Mouse (Mus musculus): ENCODE data around the gene Calhm5. TPM values are rescaled to one million over a fixed set of nuclear protein-coding genes. Genes with fewer than 3 reads are reported as not detected.

Calhm5 gene
- 0.13 and 0.18 TPM in 2 replicates for total RNA-seq (2014; rRNA removed)
- 0.01 and 0.04 TPM in 2 replicates for polyA plus RNA-seq (2012; rRNA removed)

DNA sequence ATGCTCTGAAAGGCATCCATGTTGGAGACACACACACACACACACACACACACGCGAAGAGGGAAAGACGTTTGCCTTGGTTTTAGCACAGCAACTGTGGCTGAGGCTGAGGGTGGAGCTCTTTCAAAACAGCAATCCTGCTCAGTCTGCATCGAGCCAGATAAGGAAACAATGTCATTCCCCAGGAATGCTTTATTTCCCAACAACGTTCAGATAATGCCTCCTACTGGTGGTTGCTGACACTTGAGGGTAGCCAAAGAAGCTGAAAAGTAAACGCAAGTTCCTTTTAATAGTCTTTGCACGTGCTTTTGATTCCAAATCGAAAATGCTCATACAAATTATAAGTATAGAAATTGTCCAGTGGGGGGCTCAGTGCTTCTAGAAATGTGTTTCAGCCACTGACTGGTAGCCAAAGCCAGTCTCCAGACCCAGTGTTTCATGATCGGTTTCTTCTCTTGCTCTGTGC lies at the start of gene Calhm5:
Gene Calhm5, minus strand, starts transcription at position 102 of the 466 bp plus-strand sequence.
- DNase-seq (ENCODE audit: extremely low read depth, low read depth, low spot score), result peak; percentile 50
- Histone ChIP-seq H3K36me3 (ENCODE audit: control insufficient read depth, insufficient read depth, low read length) (no peaks in the 10 kb centered on the region), H3K27ac (replicated peaks; ENCODE audit: insufficient read depth, low read depth, low read length) (0 out of 2 replicates have a peak within 1 kb of the TSS, but pooled peaks have one; percentile 3), H3K4me1 (ENCODE audit: control insufficient read depth, insufficient read depth, low read length) (no peaks in the 10 kb centered on the region; the same call in 1 of the 2 replicates), H3K9ac (ENCODE audit: low read depth, low read length) (no peak within 1 kb of the TSS), H3K27me3 (ENCODE audit: control insufficient read depth, insufficient read depth, low read length) (no peaks in the 10 kb centered on the region), H3K79me2 (ENCODE audit: control insufficient read depth, insufficient read depth, low read length) (no peaks in the 10 kb centered on the region), H3K4me3 (ENCODE audit: insufficient read depth, low read depth, low read length) (no peak within 1 kb of the TSS; the same call in 1 of the 2 replicates)
- 15% methylated on average over 9 of the region's 9 CpGs for WGBS
- TF ChIP-seq POLR2A (IDR thresholded peaks at IDR 0.05; ENCODE audit: extremely low read depth, insufficient read depth, low read length) (no peak), CTCF (IDR thresholded peaks at IDR 0.05; ENCODE audit: low read depth, low read length) (no peak)

GRCm38 (mm10) chr10:34141693-34142092 lies 45.4 kb upstream of the Calhm5 start:
- H3K4me3 ChIP-seq (ENCODE audit: insufficient read depth, low read depth, low read length), result no peak overlapping the region
- DNase-seq (ENCODE audit: extremely low read depth, low read depth, low spot score), result no peak
- no peaks in the 10 kb centered on the region for H3K27me3 ChIP-seq (ENCODE audit: control insufficient read depth, insufficient read depth, low read length)
- H3K79me2 ChIP-seq (ENCODE audit: control insufficient read depth, insufficient read depth, low read length), result no peaks in the 10 kb centered on the region
- WGBS, result 83% methylated on average over 2 of the region's 2 CpGs
- no peaks in the 10 kb centered on the region for H3K36me3 ChIP-seq (ENCODE audit: control insufficient read depth, insufficient read depth, low read length)
- TF ChIP-seq POLR2A (IDR thresholded peaks at IDR 0.05; ENCODE audit: extremely low read depth, insufficient read depth, low read length) (no peak), CTCF (IDR thresholded peaks at IDR 0.05; ENCODE audit: low read depth, low read length) (no peak)
- H3K4me1 ChIP-seq (ENCODE audit: control insufficient read depth, insufficient read depth, low read length), result no peaks in the 10 kb centered on the region
- H3K27ac ChIP-seq (replicated peaks; ENCODE audit: insufficient read depth, low read depth, low read length), result peak overlapping the region; percentile 61
- no peak overlapping the region for H3K9ac ChIP-seq (ENCODE audit: low read depth, low read length)

GRCm38 (mm10) chr10:34139768-34140167 lies 43.4 kb upstream of the Calhm5 start:
- 29% methylated on average over 4 of the region's 4 CpGs for WGBS
- DNase-seq (ENCODE audit: extremely low read depth, low read depth, low spot score), result peak; percentile 62

GRCm38 (mm10) chr10:34138027-34138426 lies 41.7 kb upstream of the Calhm5 start:
- H3K27ac ChIP-seq (replicated peaks; ENCODE audit: insufficient read depth, low read depth, low read length), result no peak overlapping the region
- peak; percentile 23 for DNase-seq (ENCODE audit: extremely low read depth, low read depth, low spot score)
- 75% methylated on average over 6 of the region's 6 CpGs for WGBS
- no peaks in the 10 kb centered on the region for H3K79me2 ChIP-seq (ENCODE audit: control insufficient read depth, insufficient read depth, low read length)
- no peak overlapping the region for H3K4me3 ChIP-seq (ENCODE audit: insufficient read depth, low read depth, low read length)
- no peaks in the 10 kb centered on the region for H3K27me3 ChIP-seq (ENCODE audit: control insufficient read depth, insufficient read depth, low read length)
- H3K36me3 ChIP-seq (ENCODE audit: control insufficient read depth, insufficient read depth, low read length), result no peaks in the 10 kb centered on the region
- TF ChIP-seq CTCF (IDR thresholded peaks at IDR 0.05; ENCODE audit: low read depth, low read length) (no peak), POLR2A (IDR thresholded peaks at IDR 0.05; ENCODE audit: extremely low read depth, insufficient read depth, low read length) (no peak)
- H3K9ac ChIP-seq (ENCODE audit: low read depth, low read length), result no peak overlapping the region
- H3K4me1 ChIP-seq (ENCODE audit: control insufficient read depth, insufficient read depth, low read length), result peaks cover 6% of the 10 kb centered on the region; the same call in 1 of the 2 replicates

More at GRCm38 (mm10) chr10:34139768-34140167, 43.4 kb upstream of the Calhm5 start:
- no peak overlapping the region for H3K9ac ChIP-seq (ENCODE audit: low read depth, low read length)
- H3K79me2 ChIP-seq (ENCODE audit: control insufficient read depth, insufficient read depth, low read length), result no peaks in the 10 kb centered on the region
- H3K4me1 ChIP-seq (ENCODE audit: control insufficient read depth, insufficient read depth, low read length), result peaks cover 6% of the 10 kb centered on the region; the same call in 1 of the 2 replicates
- TF ChIP-seq POLR2A (IDR thresholded peaks at IDR 0.05; ENCODE audit: extremely low read depth, insufficient read depth, low read length) (no peak), CTCF (IDR thresholded peaks at IDR 0.05; ENCODE audit: low read depth, low read length) (no peak)
- H3K36me3 ChIP-seq (ENCODE audit: control insufficient read depth, insufficient read depth, low read length), result no peaks in the 10 kb centered on the region
- no peaks in the 10 kb centered on the region for H3K27me3 ChIP-seq (ENCODE audit: control insufficient read depth, insufficient read depth, low read length)
- H3K4me3 ChIP-seq (ENCODE audit: insufficient read depth, low read depth, low read length), result no peak overlapping the region
- H3K27ac ChIP-seq (replicated peaks; ENCODE audit: insufficient read depth, low read depth, low read length), result no peak overlapping the region

DNA sequence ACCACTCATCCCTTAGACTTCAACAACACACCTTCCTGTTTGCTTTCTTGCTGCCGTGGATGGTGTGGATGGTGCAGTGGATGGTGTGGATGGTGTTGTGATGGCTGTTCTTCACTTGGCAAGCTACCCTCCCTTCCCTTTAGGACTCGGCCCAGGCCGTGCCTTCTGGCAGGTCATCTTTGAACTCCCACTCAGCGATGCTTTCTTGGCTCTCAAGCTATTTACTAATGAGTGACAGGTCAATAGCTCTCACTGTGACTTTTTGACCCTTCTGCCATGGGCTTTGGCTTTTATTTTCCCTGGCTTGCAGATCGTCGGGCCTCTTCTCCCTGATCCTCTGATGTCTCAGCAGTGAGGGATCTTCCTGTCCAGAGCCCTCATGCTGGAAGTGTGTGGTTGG lies 40.1 kb upstream of the Calhm5 start:
- Histone ChIP-seq H3K27me3 (ENCODE audit: control insufficient read depth, insufficient read depth, low read length) (no peaks in the 10 kb centered on the region), H3K36me3 (ENCODE audit: control insufficient read depth, insufficient read depth, low read length) (no peaks in the 10 kb centered on the region), H3K4me1 (ENCODE audit: control insufficient read depth, insufficient read depth, low read length) (peaks cover 6% of the 10 kb centered on the region; the same call in 1 of the 2 replicates), H3K27ac (replicated peaks; ENCODE audit: insufficient read depth, low read depth, low read length) (no peak overlapping the region), H3K4me3 (ENCODE audit: insufficient read depth, low read depth, low read length) (no peak overlapping the region), H3K79me2 (ENCODE audit: control insufficient read depth, insufficient read depth, low read length) (no peaks in the 10 kb centered on the region), H3K9ac (ENCODE audit: low read depth, low read length) (no peak overlapping the region)
- TF ChIP-seq CTCF (IDR thresholded peaks at IDR 0.05; ENCODE audit: low read depth, low read length), result no peak
- TF ChIP-seq POLR2A (IDR thresholded peaks at IDR 0.05; ENCODE audit: extremely low read depth, insufficient read depth, low read length), result no peak
- DNase-seq (ENCODE audit: extremely low read depth, low read depth, low spot score), result peak; percentile 72
- WGBS, result 12% methylated on average over 6 of the region's 6 CpGs

DNA sequence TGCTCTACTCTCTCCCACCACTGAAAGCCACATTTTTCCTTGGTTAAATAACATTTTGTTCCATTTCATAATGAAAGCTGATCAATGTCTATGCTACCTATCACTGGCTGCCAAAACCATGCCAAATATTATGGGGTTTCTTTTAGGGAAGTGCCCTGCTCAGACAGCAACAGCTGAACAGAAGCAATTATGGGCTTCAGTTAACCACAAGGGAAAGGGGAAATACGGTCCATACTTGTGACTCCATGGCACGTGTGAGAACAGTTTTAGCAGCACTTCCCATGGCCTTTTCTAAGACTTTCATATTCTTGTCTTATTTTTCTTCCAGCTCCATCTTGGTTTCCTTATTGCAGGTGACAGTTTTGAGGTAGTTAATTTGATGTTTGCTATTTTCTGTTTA lies 35.0 kb upstream of the Calhm5 start:
- peak; percentile 53 for DNase-seq (ENCODE audit: extremely low read depth, low read depth, low spot score)
- Histone ChIP-seq H3K36me3 (ENCODE audit: control insufficient read depth, insufficient read depth, low read length) (no peaks in the 10 kb centered on the region), H3K4me1 (ENCODE audit: control insufficient read depth, insufficient read depth, low read length) (peaks cover 15% of the 10 kb centered on the region), H3K79me2 (ENCODE audit: control insufficient read depth, insufficient read depth, low read length) (no peaks in the 10 kb centered on the region), H3K27ac (replicated peaks; ENCODE audit: insufficient read depth, low read depth, low read length) (no peak overlapping the region), H3K9ac (ENCODE audit: low read depth, low read length) (no peak overlapping the region), H3K27me3 (ENCODE audit: control insufficient read depth, insufficient read depth, low read length) (no peaks in the 10 kb centered on the region), H3K4me3 (ENCODE audit: insufficient read depth, low read depth, low read length) (no peak overlapping the region)
- WGBS, result 72% methylated on average over 2 of the region's 2 CpGs
- TF ChIP-seq POLR2A (IDR thresholded peaks at IDR 0.05; ENCODE audit: extremely low read depth, insufficient read depth, low read length) (no peak), CTCF (IDR thresholded peaks at IDR 0.05; ENCODE audit: low read depth, low read length) (no peak)

Data from liver, adult 2 months (tissue).